Mouse (Mus musculus): ENCODE results near the gene Arhgap40.

GRCm38 (mm10) chr2:158503226-158503625, 9.4 kb upstream of the Arhgap40 start:
- TF ChIP-seq MAZ (IDR thresholded peaks at IDR 0.05; ENCODE audit: low read depth, low read length) (no peak), ZNF384 (IDR thresholded peaks at IDR 0.05; ENCODE audit: low read depth, low read length) (no peak), CTCF (conservative IDR thresholded peaks at IDR 0.05 in 1 of 2, IDR thresholded peaks at IDR 0.05 in 1 of 2; ENCODE audit: low read depth in 2 of 2, low read length in 2 of 2) (no peak), EP300 (IDR thresholded peaks at IDR 0.05; ENCODE audit: low read length) (no peak), CHD1 (IDR thresholded peaks at IDR 0.05; ENCODE audit: low read depth, low read length) (no peak), TBP (conservative IDR thresholded peaks at IDR 0.05; ENCODE audit: low read depth, low read length) (no peak), RAD21 (IDR thresholded peaks at IDR 0.05; ENCODE audit: low read depth, low read length) (no peak), POLR2A (IDR thresholded peaks at IDR 0.05; ENCODE audit: low read depth, low read length) (no peak), SMC3 (IDR thresholded peaks at IDR 0.05; ENCODE audit: low read depth, low read length) (no peak), BHLHE40 (IDR thresholded peaks at IDR 0.05; ENCODE audit: low read depth, low read length) (no peak), ELF1 (IDR thresholded peaks at IDR 0.05; ENCODE audit: low read depth, low read length) (no peak), MYC (IDR thresholded peaks at IDR 0.05; ENCODE audit: low read depth, low read length) (no peak)

Measured in CH12.LX (cell line).